Mouse (Mus musculus) common myeloid progenitor, adult 5-6 weeks (primary cell): ENCODE data around the gene Srsf2. TPM values are rescaled to one million over a fixed set of nuclear protein-coding genes. Genes with fewer than 3 reads are reported as not detected.
"Not testable (repeated sequence)": the region's sequence is repeated elsewhere in the genome, so short reads cannot be mapped to it uniquely, and the experiment has no call there.

Source experiments
- ATAC-seq: replicated peaks from 2 replicates; pipeline ENCODE4 v1.8.0; 2016; ENCODE audit warnings: low read depth, mild to moderate bottlenecking, moderate TSS enrichment, inconsistent platforms; ENCODE audit not compliant: poor library complexity, severe bottlenecking
- total RNA-seq: library from RNA; stranded (forward); fragments of 200-1000, 187-1606 nt; gene quantifications from 2 replicates; pipeline ENCODE4 v1.2.3, GENCODE M21; 2017

Gene Srsf2
- total RNA-seq, 1 experiment from 2014 or later = 629 TPM

GRCm38 (mm10) chr11:116857183-116857850 lies 4.4 kb upstream of the Srsf2 start:
- ATAC-seq = no peak

GRCm38 (mm10) chr11:116854279-116854678 lies 1.4 kb upstream of the Srsf2 start:
- no peak for ATAC-seq

GRCm38 (mm10) chr11:116853512-116853928 lies 626 bp upstream of the Srsf2 start:
- ATAC-seq = peak; percentile 77

GRCm38 (mm10) chr11:116852291-116852890 lies 503 bp downstream of the Srsf2 start, which contains the start of gene Mfsd11:
Mfsd11 (plus strand) TSS chr11:116852440.
- ATAC-seq = no peak

GRCm38 (mm10) chr11:116851576-116852290 lies 1.2 kb downstream of the Srsf2 start:
- ATAC-seq = no peak

GRCm38 (mm10) chr11:116850833-116851477 lies 1.9 kb downstream of the Srsf2 start:
- ATAC-seq = no peak

GRCm38 (mm10) chr11:116850085-116850484 lies 2.8 kb downstream of the Srsf2 start:
- no peak for ATAC-seq

GRCm38 (mm10) chr11:116849587-116849986 lies 3.3 kb downstream of the Srsf2 start:
- ATAC-seq = no peak

- not testable (repeated sequence) for ATAC-seq
These were observed 4.1 kb downstream of the Srsf2 start for GRCm38 (mm10) chr11:116848877-116849178.

GRCm38 (mm10) chr11:116848086-116848876 lies 4.6 kb downstream of the Srsf2 start:
- no peak for ATAC-seq

- ATAC-seq = no peak
These were observed 5.5 kb downstream of the Srsf2 start for GRCm38 (mm10) chr11:116847187-116848085.

- ATAC-seq = no peak
These were observed 6.2 kb downstream of the Srsf2 start for GRCm38 (mm10) chr11:116846593-116847181.

GRCm38 (mm10) chr11:116843261-116844233 lies 9.3 kb downstream of the Srsf2 start, which contains the start of the genes Mettl23 and Jmjd6:
Mettl23 (plus strand) TSS chr11:116843278.
Jmjd6 (minus strand) TSS chr11:116843449.
- peak; percentile 75 for ATAC-seq

- peak; percentile 39 for ATAC-seq
These were observed 10.2 kb downstream of the Srsf2 start for GRCm38 (mm10) chr11:116842531-116843260.

GRCm38 (mm10) chr11:116840748-116841147 lies 12.1 kb downstream of the Srsf2 start:
- no peak for ATAC-seq

- ATAC-seq = no peak
These were observed 13.3 kb downstream of the Srsf2 start for GRCm38 (mm10) chr11:116839601-116840000.

GRCm38 (mm10) chr11:116838936-116839335 lies 14.0 kb downstream of the Srsf2 start:
- no peak for ATAC-seq
